Mouse (Mus musculus) ovary, postnatal 14 days (tissue): Measurements from ENCODE around the gene Vangl1.

Experiments
- DNase-seq: peaks from one replicate; pipeline ENCODE4 v3.0.0; 2022; ENCODE audit warnings: low spot score

Vangl1 gene

GRCm38 (mm10) chr3:102198446-102198845, 6.0 kb downstream of the Vangl1 start:
- DNase-seq, result no peak

DNA sequence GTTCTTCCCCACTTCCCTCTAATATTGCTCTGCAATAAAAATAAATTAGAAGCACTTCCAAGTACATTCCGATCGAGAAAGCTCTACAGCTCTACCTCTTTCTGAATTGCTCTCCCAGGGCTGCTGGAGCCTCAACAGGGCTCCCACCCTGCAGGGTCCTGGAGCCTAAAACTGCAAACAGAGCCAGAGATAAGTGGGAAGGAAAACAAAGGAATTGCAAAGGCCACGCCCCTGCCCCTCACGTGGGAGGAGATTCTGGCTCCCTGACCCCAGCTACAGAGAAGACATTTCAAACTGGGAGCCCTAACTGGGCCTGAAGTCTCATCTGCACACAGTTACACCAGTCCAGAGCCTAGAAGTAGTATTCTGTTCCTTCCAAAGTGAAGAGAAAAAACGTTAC, 6.7 kb downstream of the Vangl1 start:
- no peak for DNase-seq

DNA sequence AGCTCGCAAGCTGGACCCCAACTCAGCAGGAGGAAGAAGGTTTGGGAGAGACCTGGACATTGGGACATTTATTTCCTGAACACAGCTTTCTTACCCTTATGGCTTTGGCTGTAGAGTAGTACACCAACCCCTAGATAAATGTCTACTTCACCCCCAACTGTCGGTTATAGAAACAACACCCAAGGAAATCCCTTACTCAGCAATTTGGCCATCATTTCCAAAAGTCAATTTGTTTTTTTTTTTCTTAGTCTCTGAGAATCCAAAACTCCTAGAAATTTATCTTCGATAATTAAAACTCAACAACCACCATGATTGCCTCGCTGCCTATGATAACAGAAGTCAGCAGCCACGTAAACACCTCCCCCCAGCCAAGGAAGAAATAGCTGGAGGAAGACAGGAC, 7.3 kb downstream of the Vangl1 start:
- DNase-seq, result no peak

DNA sequence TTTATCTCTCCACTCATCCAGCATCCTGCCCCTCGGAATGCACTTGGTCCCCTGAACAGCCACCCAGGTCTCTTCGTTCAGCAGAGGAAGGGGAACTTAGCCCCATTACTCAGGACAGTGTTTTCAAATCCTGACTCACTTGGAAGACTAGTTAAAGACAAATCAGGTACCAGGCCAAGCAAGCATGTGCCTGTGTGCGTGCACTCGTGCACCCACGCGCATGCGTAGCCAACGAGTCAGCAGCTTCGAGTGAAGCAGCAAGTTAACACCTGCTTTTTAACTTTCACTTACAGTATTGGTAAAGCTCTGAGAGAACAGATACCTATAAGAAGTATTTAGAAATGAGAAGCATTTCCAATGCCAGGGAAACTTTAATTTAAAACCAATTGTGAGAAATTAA, 8.3 kb downstream of the Vangl1 start:
- no peak for DNase-seq

DNA sequence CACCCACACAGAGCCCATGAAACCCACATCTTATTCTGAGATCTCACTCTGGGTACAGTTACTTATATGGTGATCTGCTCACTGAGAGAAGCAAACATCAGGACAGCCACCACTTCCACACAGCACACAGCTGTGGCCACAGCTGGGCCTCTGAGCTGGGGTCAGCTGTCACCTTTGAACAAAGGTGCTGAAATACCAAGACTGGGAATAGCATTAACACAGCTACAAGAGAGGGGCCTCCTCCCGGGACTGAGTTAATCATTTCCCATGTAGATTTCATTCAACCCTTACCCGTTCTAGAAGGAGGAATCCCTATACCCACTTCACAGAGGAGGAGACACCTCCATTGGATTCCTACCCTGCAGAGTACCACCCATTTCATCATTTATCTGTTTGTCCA, 8.7 kb downstream of the Vangl1 start:
- DNase-seq, result no peak

GRCm38 (mm10) chr3:102194291-102195051, 10.0 kb downstream of the Vangl1 start:
- no peak for DNase-seq

- no peak for DNase-seq
These were observed 10.8 kb downstream of the Vangl1 start for GRCm38 (mm10) chr3:102193488-102194290.

- no peak for DNase-seq
These were observed 11.9 kb downstream of the Vangl1 start for GRCm38 (mm10) chr3:102192621-102193020.

DNA sequence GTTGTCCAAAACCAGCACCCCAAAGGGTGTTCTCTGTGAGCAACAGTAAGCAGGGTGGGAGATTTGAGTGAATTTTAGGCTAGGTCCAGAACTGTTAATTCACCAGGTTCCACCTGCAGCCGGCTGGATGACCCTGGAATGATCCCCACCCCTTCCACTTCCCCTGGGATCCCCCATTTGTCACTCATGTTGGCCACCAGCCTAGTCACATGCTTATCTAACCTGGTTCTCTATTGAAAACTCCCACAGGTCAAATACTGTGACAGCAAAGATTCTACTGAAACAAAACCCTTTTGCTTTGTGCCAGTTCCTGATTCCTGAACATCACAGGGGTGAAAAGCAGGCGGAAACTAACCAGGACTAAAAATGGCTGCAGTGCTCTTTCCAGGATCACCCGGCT, 12.9 kb downstream of the Vangl1 start:
- no peak for DNase-seq

DNA sequence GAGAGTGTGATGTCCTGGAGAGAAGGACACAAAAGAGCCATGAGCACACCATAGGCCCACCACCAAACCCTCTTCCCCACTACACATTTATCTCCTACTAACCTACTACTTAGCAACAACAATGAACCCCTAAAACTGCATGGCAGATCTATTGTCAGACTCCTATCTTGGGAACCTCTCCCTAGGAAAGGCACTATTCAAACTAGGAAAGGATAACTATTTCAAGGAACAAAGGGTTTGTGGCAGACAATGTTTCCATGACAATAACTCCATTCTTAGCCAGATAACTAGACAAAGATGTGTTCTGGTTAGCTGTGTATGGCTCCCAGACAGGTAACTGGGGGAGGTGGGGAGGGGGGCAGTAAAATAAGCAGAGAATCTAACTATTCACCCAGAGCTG, 13.9 kb downstream of the Vangl1 start:
- DNase-seq, result no peak

- no peak for DNase-seq
These were observed 14.5 kb downstream of the Vangl1 start for GRCm38 (mm10) chr3:102190015-102190414.

- no peak for DNase-seq
These were observed 15.5 kb downstream of the Vangl1 start for GRCm38 (mm10) chr3:102188972-102189371.

GRCm38 (mm10) chr3:102187401-102187800, 17.1 kb downstream of the Vangl1 start:
- DNase-seq, result no peak

DNA sequence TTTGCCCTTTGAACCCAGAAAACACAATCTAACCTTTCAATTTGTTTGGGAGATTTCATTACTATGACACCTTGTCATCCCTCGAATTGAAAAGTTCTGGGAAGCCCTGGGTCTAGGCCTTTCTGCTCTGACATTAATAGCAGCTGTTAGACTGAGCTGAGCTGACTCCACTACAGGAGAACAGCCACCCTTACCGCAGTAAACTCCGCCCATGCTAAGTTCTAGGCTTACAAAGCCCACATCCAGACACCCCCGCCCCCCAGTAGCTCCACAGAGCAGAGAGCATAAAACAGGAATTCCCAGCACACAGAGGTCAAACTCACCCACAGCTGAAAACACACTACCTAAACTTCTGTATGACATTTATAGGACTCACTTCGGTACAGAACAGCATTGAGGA, 19.8 kb downstream of the Vangl1 start:
- no peak for DNase-seq

DNA sequence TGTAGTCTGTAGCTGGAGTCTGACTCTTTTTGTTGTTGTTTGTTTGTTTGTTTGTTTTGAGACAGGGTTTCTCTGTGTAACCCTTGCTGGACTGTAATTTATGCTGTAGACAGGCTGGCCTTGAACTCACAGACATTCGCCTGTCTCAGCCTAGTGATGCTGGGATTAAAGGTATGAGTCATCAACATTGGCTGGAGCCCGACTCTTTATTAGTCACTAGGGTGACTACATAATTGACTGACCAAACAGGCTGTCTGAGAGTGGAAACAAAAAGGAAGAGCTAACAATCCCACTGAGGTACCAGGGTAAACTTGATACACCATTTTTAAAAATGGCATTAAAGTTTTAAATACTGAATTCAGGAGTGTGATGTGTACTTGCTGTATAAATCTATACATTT, 21.9 kb downstream of the Vangl1 start:
- DNase-seq, result no peak

DNA sequence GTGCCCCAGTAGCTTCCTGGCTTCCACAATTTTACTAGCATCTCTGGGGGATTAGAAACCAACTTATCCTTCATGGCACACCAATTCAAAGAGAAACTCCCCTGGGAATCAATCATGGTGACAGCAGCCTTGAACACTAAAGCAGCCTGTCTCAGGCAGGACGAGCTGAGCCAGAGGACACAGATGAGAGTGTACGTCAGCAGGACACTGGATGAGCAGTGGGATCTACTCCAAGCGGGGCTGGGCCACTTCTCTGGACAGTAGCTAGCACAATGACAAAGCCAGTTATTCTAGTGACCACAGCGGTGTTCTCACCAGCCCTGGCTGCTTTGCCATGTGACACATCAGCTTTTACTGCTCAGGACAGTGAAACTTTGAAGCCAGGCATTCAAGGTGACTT, 23.3 kb downstream of the Vangl1 start:
- DNase-seq, result no peak

- no peak for DNase-seq
These were observed 23.7 kb downstream of the Vangl1 start for GRCm38 (mm10) chr3:102180746-102181145.

DNA sequence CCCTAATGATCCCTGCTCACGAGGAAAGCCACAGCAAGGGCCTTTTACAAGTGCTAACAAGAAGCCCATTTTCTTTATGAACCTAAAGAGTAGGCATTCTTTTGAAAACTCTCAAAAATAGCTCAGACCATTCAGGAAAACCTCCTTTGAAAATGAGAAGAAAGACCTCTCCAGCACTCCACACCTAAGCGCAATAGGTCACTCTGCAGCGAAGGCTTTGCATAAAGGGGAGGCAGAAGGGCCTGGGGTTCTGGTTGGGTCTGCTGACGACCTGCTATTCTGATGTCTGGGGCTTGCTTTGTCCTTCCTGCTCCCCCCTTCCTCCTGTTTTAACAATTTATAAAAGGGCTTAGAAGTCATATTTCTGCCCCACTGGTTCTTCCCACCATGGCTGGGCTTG, 24.6 kb downstream of the Vangl1 start:
- no peak for DNase-seq

GRCm38 (mm10) chr3:102177837-102178615, 26.5 kb downstream of the Vangl1 start:
- DNase-seq, result no peak

- DNase-seq, result no peak
These were observed 28.4 kb downstream of the Vangl1 start for GRCm38 (mm10) chr3:102176116-102176515.

DNA sequence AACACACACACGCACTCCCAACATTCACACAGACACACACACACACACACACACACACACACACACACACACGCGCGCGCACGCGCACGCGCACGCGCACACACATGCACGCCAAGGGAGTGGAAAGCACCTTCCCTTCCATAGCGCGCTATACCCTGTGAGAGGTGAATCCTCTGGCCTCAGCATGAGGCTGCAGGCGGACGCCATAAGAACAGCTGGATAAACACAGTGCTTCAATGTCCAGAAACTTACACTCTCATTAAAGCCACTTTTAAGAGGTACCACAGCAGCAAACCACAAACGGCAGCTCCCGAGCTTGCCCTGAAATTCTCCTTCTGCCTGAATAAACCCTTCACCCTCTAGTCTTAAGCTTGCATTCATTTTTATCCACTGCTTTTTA, 28.8 kb downstream of the Vangl1 start:
- DNase-seq, result no peak

DNA sequence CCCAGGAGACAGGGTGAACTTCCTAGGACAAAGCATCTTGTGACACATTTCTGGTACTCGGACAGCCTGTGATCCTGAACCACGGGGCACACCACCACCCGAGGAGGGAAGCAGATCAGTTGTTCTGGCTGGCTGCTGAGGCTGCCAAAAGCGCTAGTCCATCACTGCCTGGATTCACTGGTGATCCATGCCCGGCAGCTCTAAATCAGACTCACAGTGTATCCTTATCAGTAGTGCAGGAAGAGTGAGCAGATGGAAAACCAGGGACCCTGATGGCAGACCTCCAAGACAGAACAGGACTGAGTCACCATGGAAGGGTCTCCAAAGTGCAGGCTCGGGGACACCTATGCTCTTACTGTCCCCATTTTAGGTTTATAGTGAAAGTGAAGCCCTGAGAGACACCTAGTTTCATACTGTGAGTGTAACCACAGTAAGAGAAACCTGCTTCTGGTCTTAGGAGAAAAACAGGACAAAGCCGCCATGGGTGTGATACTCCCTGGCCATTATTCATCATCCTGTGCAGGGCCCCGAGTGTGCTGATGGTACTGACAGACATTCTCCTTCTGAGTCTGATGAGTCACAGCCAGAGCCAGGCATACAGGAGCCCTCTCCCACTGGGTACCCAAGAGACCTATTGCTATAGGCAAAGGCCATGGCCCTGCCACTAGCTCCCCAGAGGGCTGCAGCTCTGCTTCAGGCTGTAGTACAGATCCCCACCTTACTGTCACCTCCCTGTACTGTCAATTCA, 30.2 kb downstream of the Vangl1 start:
- DNase-seq, result no peak
